Mouse (Mus musculus) CD4-positive, CD25-positive, alpha-beta regulatory T cell, adult 9 weeks (primary cell): Measurements from ENCODE around the gene Esr2. TPM values are rescaled to one million over a fixed set of nuclear protein-coding genes. Genes with fewer than 3 reads are reported as not detected.

ENCODE experiments used
- polyA plus RNA-seq: library from polyadenylated mRNA; unstranded; fragments of 100-300 nt; shearing (Covaris generic); gene quantifications from one replicate; pipeline ENCODE4 v1.2.1, GENCODE M21; 2017

Gene Esr2
- 0.09 TPM for polyA plus RNA-seq

GRCm38 (mm10) chr12:76177000-76177863, at the start of gene Esr2:
Esr2 (minus strand) TSS chr12:76177259.

Other genes starting within 250 kb of the Esr2 start
- gene Tex21, start 69.5 kb upstream of the Esr2 start, polyA plus RNA-seq: not detected
- 63.7 TPM for gene Mthfd1, start 78.0 kb upstream of the Esr2 start, polyA plus RNA-seq
- 1.4 TPM for gene Akap5, start 147.6 kb upstream of the Esr2 start, polyA plus RNA-seq
- 13.7 TPM for gene Zbtb25, start 192.3 kb upstream of the Esr2 start, polyA plus RNA-seq
- gene Zbtb1, start 193.0 kb upstream of the Esr2 start, polyA plus RNA-seq: 12.6 TPM
- 2.6 TPM for gene Hspa2, start 226.9 kb upstream of the Esr2 start, polyA plus RNA-seq
- gene Ppp1r36, start 240.3 kb upstream of the Esr2 start, polyA plus RNA-seq: not detected